Mouse (Mus musculus) lung, embryonic 14.5 days (tissue): ENCODE measurements at regions not wholly inside any gene's neighbourhood (a gene's known extent, or its start where the extent isn't known, plus 50 kb on each side); places are given as distances from the start of the nearest gene placed in this dataset.

ENCODE experiments used
- ATAC-seq: fragments of 200-750 bp; cut with Nextera tagmentation; 2 replicates; pipeline ENCODE4 v1.8.0; 2017; ENCODE audit warnings: mild to moderate bottlenecking, moderate TSS enrichment, moderate library complexity; ENCODE audit not compliant: insufficient read depth
- DNase-seq: peaks from one replicate; pipeline ENCODE4 v3.0.0-alpha.2; 2015
- H3K27ac ChIP-seq: fragments of 300-500 bp; sonication (generic); 2 replicates; pipeline ENCODE4 v1.5.1; 2014; ENCODE audit warnings: low read depth, mild to moderate bottlenecking, moderate library complexity
- H3K27me3 ChIP-seq: fragments of 300-500 bp; sonication (generic); 2 replicates; pipeline ENCODE4 v1.6.1; 2014; ENCODE audit warnings: low read length, control low read depth; ENCODE audit not compliant: insufficient read depth
- H3K36me3 ChIP-seq: fragments of 300-500 bp; sonication (generic); 2 replicates; pipeline ENCODE4 v1.6.1; 2014; ENCODE audit warnings: control low read depth; ENCODE audit not compliant: insufficient read depth
- H3K4me1 ChIP-seq: fragments of 300-500 bp; sonication (generic); 2 replicates; pipeline ENCODE4 v1.6.1; 2014; ENCODE audit warnings: antibody characterized with exemption, control low read depth; ENCODE audit not compliant: insufficient read depth
- H3K4me2 ChIP-seq: fragments of 300-500 bp; sonication (generic); 2 replicates; pipeline ENCODE4 v1.6.1; 2014; ENCODE audit warnings: mild to moderate bottlenecking
- H3K4me3 ChIP-seq: fragments of 300-500 bp; sonication (generic); 2 replicates; pipeline ENCODE4 v1.5.1; 2014; ENCODE audit warnings: low read depth, low read length
- H3K9ac ChIP-seq: fragments of 300-500 bp; sonication (generic); 2 replicates; pipeline ENCODE4 v1.6.1; 2014
- H3K9me3 ChIP-seq: fragments of 300-500 bp; sonication (generic); 2 replicates; pipeline ENCODE4 v1.6.1; 2016; ENCODE audit warnings: low read depth, low read length, control low read depth
- CTCF ChIP-seq: IDR thresholded peaks from 2 replicates; pipeline ENCODE4 v1.5.1; 2016; ENCODE audit warnings: antibody characterized with exemption, low read depth
- WGBS: fragments of 180-500 bp; shearing (Covaris S2); extraction: QIAGEN DNeasy Blood & Tissue Kit; methylation state at CpG from one replicate; pipeline ENCODE4 v1.1.7; 2014; 5-methylcytosine and 5-hydroxymethylcytosine counted together

GRCm38 (mm10) chr5:43056486-43056885 is 176.5 kb upstream of the Cpeb2 start:
- 76% methylated on average over 2 of the region's 2 CpGs for WGBS
- Histone ChIP-seq H3K36me3 (no peaks in the 10 kb centered on the region), H3K4me2 (no peak overlapping the region), H3K4me3 (no peak overlapping the region), H3K27me3 (no peaks in the 10 kb centered on the region), H3K27ac (no peak overlapping the region), H3K9me3 (no peaks in the 10 kb centered on the region), H3K9ac (no peak overlapping the region), H3K4me1 (no peaks in the 10 kb centered on the region)
- no peak for TF ChIP-seq CTCF
- no peak for ATAC-seq
- DNase-seq = no peak

- 69% methylated on average over 2 of the region's 2 CpGs for WGBS
- no peak for DNase-seq
- no peak for ATAC-seq
- Histone ChIP-seq H3K9ac (no peak overlapping the region), H3K27ac (no peak overlapping the region), H3K36me3 (no peaks in the 10 kb centered on the region), H3K9me3 (no peaks in the 10 kb centered on the region), H3K27me3 (no peaks in the 10 kb centered on the region), H3K4me3 (no peak overlapping the region), H3K4me1 (no peaks in the 10 kb centered on the region), H3K4me2 (no peak overlapping the region)
- TF ChIP-seq CTCF = no peak
Observed at GRCm38 (mm10) chr5:43061243-43061642, 171.7 kb upstream of the Cpeb2 start.

GRCm38 (mm10) chr5:43061797-43062391 is 171.1 kb upstream of the Cpeb2 start:
- DNase-seq (no peak), ATAC-seq (no peak)
- H3K36me3 ChIP-seq = no peaks in the 10 kb centered on the region
- H3K9ac ChIP-seq = no peak overlapping the region
- WGBS = 60% methylated on average over 1 of the region's 1 CpGs
- no peak for TF ChIP-seq CTCF
- no peak overlapping the region for H3K4me2 ChIP-seq
- no peak overlapping the region for H3K4me3 ChIP-seq
- no peaks in the 10 kb centered on the region for H3K27me3 ChIP-seq
- H3K27ac ChIP-seq = no peak overlapping the region
- H3K9me3 ChIP-seq = no peaks in the 10 kb centered on the region
- H3K4me1 ChIP-seq = no peaks in the 10 kb centered on the region

GRCm38 (mm10) chr5:43062499-43062898 is 170.5 kb upstream of the Cpeb2 start:
- WGBS = 77% methylated on average over 1 of the region's 1 CpGs
- H3K27ac ChIP-seq = no peak overlapping the region
- H3K4me3 ChIP-seq = no peak overlapping the region
- H3K9ac ChIP-seq = no peak overlapping the region
- no peaks in the 10 kb centered on the region for H3K27me3 ChIP-seq
- no peaks in the 10 kb centered on the region for H3K9me3 ChIP-seq
- no peak overlapping the region for H3K4me2 ChIP-seq
- no peak for ATAC-seq
- H3K36me3 ChIP-seq = no peaks in the 10 kb centered on the region
- TF ChIP-seq CTCF = no peak
- H3K4me1 ChIP-seq = no peaks in the 10 kb centered on the region
- no peak for DNase-seq

- no peak overlapping the region for H3K4me3 ChIP-seq
- H3K9ac ChIP-seq = no peak overlapping the region
- H3K27ac ChIP-seq = no peak overlapping the region
- no peaks in the 10 kb centered on the region for H3K9me3 ChIP-seq
- H3K4me2 ChIP-seq = no peak overlapping the region
- TF ChIP-seq CTCF = no peak
- ATAC-seq (no peak), DNase-seq (no peak)
- H3K4me1 ChIP-seq = no peaks in the 10 kb centered on the region
- no peaks in the 10 kb centered on the region for H3K36me3 ChIP-seq
- 80% methylated on average over 8 of the region's 8 CpGs for WGBS
- no peaks in the 10 kb centered on the region for H3K27me3 ChIP-seq
Observed at GRCm38 (mm10) chr5:43063386-43063785, 169.6 kb upstream of the Cpeb2 start.

GRCm38 (mm10) chr5:43071541-43071940 is 161.4 kb upstream of the Cpeb2 start:
- no peak overlapping the region for H3K27ac ChIP-seq
- ATAC-seq = no peak
- no peak for DNase-seq
- H3K4me3 ChIP-seq = no peak overlapping the region
- H3K9ac ChIP-seq = no peak overlapping the region
- H3K4me2 ChIP-seq = no peak overlapping the region
- TF ChIP-seq CTCF = no peak
- no peaks in the 10 kb centered on the region for H3K9me3 ChIP-seq
- 85% methylated on average over 3 of the region's 3 CpGs for WGBS
- H3K4me1 ChIP-seq = no peaks in the 10 kb centered on the region
- no peaks in the 10 kb centered on the region for H3K36me3 ChIP-seq
- no peaks in the 10 kb centered on the region for H3K27me3 ChIP-seq

GRCm38 (mm10) chr5:43072340-43072739 is 160.6 kb upstream of the Cpeb2 start:
- TF ChIP-seq CTCF = no peak
- H3K9ac ChIP-seq = no peak overlapping the region
- DNase-seq = no peak

GRCm38 (mm10) chr5:43074536-43074935 is 158.4 kb upstream of the Cpeb2 start:
- no peak for TF ChIP-seq CTCF
- Histone ChIP-seq H3K36me3 (no peaks in the 10 kb centered on the region), H3K27me3 (no peaks in the 10 kb centered on the region), H3K4me3 (no peak overlapping the region), H3K27ac (no peak overlapping the region), H3K9me3 (no peaks in the 10 kb centered on the region), H3K9ac (no peak overlapping the region), H3K4me1 (no peaks in the 10 kb centered on the region), H3K4me2 (no peak overlapping the region)
- 85% methylated on average over 3 of the region's 3 CpGs for WGBS
- no peak for ATAC-seq
- DNase-seq = no peak

More at GRCm38 (mm10) chr5:43072340-43072739, 160.6 kb upstream of the Cpeb2 start:
- H3K36me3 ChIP-seq = no peaks in the 10 kb centered on the region
- H3K4me3 ChIP-seq = no peak overlapping the region
- 73% methylated on average over 2 of the region's 2 CpGs for WGBS
- no peak overlapping the region for H3K27ac ChIP-seq
- no peak overlapping the region for H3K4me2 ChIP-seq
- H3K4me1 ChIP-seq = no peaks in the 10 kb centered on the region
- no peaks in the 10 kb centered on the region for H3K27me3 ChIP-seq
- ATAC-seq = no peak
- H3K9me3 ChIP-seq = no peaks in the 10 kb centered on the region
